Mouse (Mus musculus) ES-Bruce4 (cell line): Measurements from ENCODE around the gene 2310050C09Rik. TPM values are rescaled to one million over a fixed set of nuclear protein-coding genes. Genes with fewer than 3 reads are reported as not detected.
A peak's percentile ranks its signal among the peaks of the same experiment; 100 is the strongest.

Experiments
- H3K27ac ChIP-seq: 2 replicates; pipeline ENCODE4 v1.5.1; 2012; ENCODE audit warnings: low read length, inconsistent platforms; ENCODE audit not compliant: insufficient read depth
- H3K27me3 ChIP-seq: 2 replicates; pipeline ENCODE4 v1.6.1; 2012; ENCODE audit warnings: mild to moderate bottlenecking, low read length, inconsistent platforms; ENCODE audit not compliant: control insufficient read depth, poor library complexity, insufficient read depth, severe bottlenecking
- H3K36me3 ChIP-seq: 2 replicates; pipeline ENCODE4 v1.6.1; 2012; ENCODE audit warnings: inconsistent platforms, mild to moderate bottlenecking, low read length, moderate library complexity; ENCODE audit not compliant: control insufficient read depth, poor library complexity, insufficient read depth, severe bottlenecking
- H3K4me1 ChIP-seq: one replicate; pipeline ENCODE4 v1.8.1; 2011; ENCODE audit warnings: low read length; ENCODE audit not compliant: control insufficient read depth, insufficient read depth
- H3K4me3 ChIP-seq: 2 replicates; pipeline ENCODE4 v1.5.1; 2011; ENCODE audit warnings: low read depth, mild to moderate bottlenecking, low read length
- H3K9ac ChIP-seq: 2 replicates; pipeline ENCODE4 v1.6.1; 2012; ENCODE audit warnings: low read depth, mild to moderate bottlenecking, inconsistent platforms; ENCODE audit not compliant: poor library complexity, severe bottlenecking
- H3K9me3 ChIP-seq: replicated peaks from 2 replicates; pipeline ENCODE4 v1.6.1; 2012; ENCODE audit warnings: mild to moderate bottlenecking, low read length, inconsistent platforms; ENCODE audit not compliant: control insufficient read depth, poor library complexity, insufficient read depth, severe bottlenecking
- CTCF ChIP-seq: IDR thresholded peaks from one replicate; pipeline ENCODE4 v1.8.1; 2011; ENCODE audit warnings: low read depth, low read length
- EP300 ChIP-seq: IDR thresholded peaks from 2 replicates; pipeline ENCODE4 v1.6.1; 2011; ENCODE audit warnings: low read depth, low read length; ENCODE audit not compliant: insufficient read depth
- POLR2A ChIP-seq: IDR thresholded peaks from one replicate; pipeline ENCODE4 v1.8.1; 2011; ENCODE audit warnings: low read length; ENCODE audit not compliant: insufficient read depth
- polyA plus RNA-seq: library from polyadenylated mRNA; stranded (reverse); fragments of >200 nt; gene quantifications from 2 replicates; pipeline ENCODE4 v1.2.4, GENCODE M21; 2011; ENCODE audit warnings: low read depth; ENCODE audit not compliant: missing spikeins, insufficient read depth, insufficient read length

The 2310050C09Rik gene
- not detected in 2 replicates for polyA plus RNA-seq

GRCm38 (mm10) chr3:92870116-92870515, at the start of gene 2310050C09Rik:
Gene 2310050C09Rik, minus strand, starts transcription at chr3:92870216.
- H3K27me3 ChIP-seq: 0 out of 2 replicates have a peak, but pooled peaks cover 3% of the 10 kb centered on the region
- H3K27ac ChIP-seq: no peak within 1 kb of the TSS
- no peak within 1 kb of the TSS for H3K4me3 ChIP-seq
- no peak within 1 kb of the TSS for H3K9ac ChIP-seq
- H3K9me3 ChIP-seq: no peaks in the 10 kb centered on the region; the same call in none of the 2 replicates
- TF ChIP-seq POLR2A: no peak
- no peak for TF ChIP-seq CTCF
- no peak for TF ChIP-seq EP300
- no peaks in the 10 kb centered on the region for H3K4me1 ChIP-seq
- no peaks in the 10 kb centered on the region for H3K36me3 ChIP-seq

DNA sequence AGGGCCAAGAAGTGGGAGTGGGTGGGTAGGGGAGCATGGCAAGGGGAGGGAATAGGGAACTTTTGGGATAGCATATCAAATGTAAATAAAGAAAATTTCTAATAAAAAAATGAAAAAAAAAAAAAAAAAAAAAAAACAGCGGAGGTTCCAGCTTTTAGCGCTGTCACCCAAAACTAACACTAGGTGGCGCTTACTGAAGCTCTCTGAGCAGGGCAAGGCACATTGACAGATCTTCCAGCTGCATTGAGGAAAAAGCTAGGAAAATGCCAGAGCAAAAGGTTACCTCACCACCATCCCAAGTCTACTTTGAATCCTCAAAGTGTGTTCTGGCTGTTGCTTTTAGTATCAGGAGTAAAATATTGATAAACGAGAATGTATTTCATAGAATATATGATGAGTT, 37.6 kb upstream of the 2310050C09Rik start:
- TF ChIP-seq POLR2A (no peak), CTCF (peak; percentile 41), EP300 (no peak)
- H3K27ac ChIP-seq: no peak overlapping the region
- no peak overlapping the region for H3K4me3 ChIP-seq
- H3K9me3 ChIP-seq: no peaks in the 10 kb centered on the region
- no peak overlapping the region for H3K9ac ChIP-seq
- H3K36me3 ChIP-seq: no peaks in the 10 kb centered on the region
- H3K27me3 ChIP-seq: no peaks in the 10 kb centered on the region
- H3K4me1 ChIP-seq: no peaks in the 10 kb centered on the region

- no peak for TF ChIP-seq EP300
- TF ChIP-seq CTCF: no peak
- no peak for TF ChIP-seq POLR2A
- H3K4me1 ChIP-seq: no peaks in the 10 kb centered on the region
- no peak overlapping the region for H3K4me3 ChIP-seq
- no peaks in the 10 kb centered on the region for H3K36me3 ChIP-seq
- H3K27me3 ChIP-seq: no peaks in the 10 kb centered on the region
- no peak overlapping the region for H3K27ac ChIP-seq
- no peaks in the 10 kb centered on the region for H3K9me3 ChIP-seq
- no peak overlapping the region for H3K9ac ChIP-seq
These were observed 35.2 kb upstream of the 2310050C09Rik start for GRCm38 (mm10) chr3:92905182-92905581.

DNA sequence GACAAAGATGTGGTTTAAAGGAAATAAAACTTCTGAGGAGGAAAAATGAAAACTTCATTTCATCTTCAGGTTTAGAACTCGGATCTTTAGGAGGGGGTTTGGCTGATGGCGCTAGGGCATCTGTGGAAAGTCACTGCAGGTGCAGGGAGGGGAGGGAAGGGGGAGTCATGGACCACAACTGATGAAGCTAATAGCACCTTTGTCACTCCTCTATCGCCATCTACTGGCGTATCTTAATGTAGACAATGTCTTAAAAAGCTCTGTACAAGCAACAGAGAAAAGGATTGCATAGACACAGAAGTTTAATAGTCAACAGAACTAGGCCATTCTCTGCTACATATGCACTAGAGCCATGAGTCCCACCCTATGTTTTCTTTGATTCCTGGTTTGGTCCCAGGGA, 33.6 kb upstream of the 2310050C09Rik start:
- Histone ChIP-seq H3K27ac (no peak overlapping the region), H3K9ac (no peak overlapping the region), H3K4me3 (no peak overlapping the region), H3K36me3 (no peaks in the 10 kb centered on the region), H3K4me1 (no peaks in the 10 kb centered on the region), H3K9me3 (no peaks in the 10 kb centered on the region), H3K27me3 (no peaks in the 10 kb centered on the region)
- TF ChIP-seq POLR2A: no peak
- TF ChIP-seq EP300: no peak
- TF ChIP-seq CTCF: peak; percentile 20

- Histone ChIP-seq H3K9ac (no peak overlapping the region), H3K4me1 (no peaks in the 10 kb centered on the region), H3K4me3 (no peak overlapping the region), H3K9me3 (no peaks in the 10 kb centered on the region), H3K27ac (no peak overlapping the region), H3K27me3 (no peaks in the 10 kb centered on the region), H3K36me3 (no peaks in the 10 kb centered on the region)
- TF ChIP-seq CTCF: peak; percentile 62
- TF ChIP-seq POLR2A: no peak
These were observed 33.0 kb upstream of the 2310050C09Rik start for GRCm38 (mm10) chr3:92902992-92903391.

GRCm38 (mm10) chr3:92894489-92894888, 24.5 kb upstream of the 2310050C09Rik start:
- Histone ChIP-seq H3K27me3 (no peaks in the 10 kb centered on the region), H3K4me3 (no peak overlapping the region), H3K9me3 (no peaks in the 10 kb centered on the region), H3K27ac (no peak overlapping the region), H3K36me3 (no peaks in the 10 kb centered on the region), H3K9ac (no peak overlapping the region), H3K4me1 (no peaks in the 10 kb centered on the region)
- TF ChIP-seq CTCF (no peak), EP300 (no peak), POLR2A (no peak)
